Mouse (Mus musculus) CH12.LX (cell line): Measurements from ENCODE around the gene Sorcs1.

Experiments
- CTCF ChIP-seq, 2 experiments: IDR thresholded peaks in 1 of 2; conservative IDR thresholded peaks in 1 of 2; 2 replicates each; pipeline ENCODE4 v1.5.1; 2011 to 2012; ENCODE audit warnings: low read depth in 2 of 2, low read length in 2 of 2, improper control_type of control experiment in 1 of 2, inconsistent platforms in 1 of 2, mild to moderate bottlenecking in 1 of 2, moderate library complexity in 1 of 2
- EP300 ChIP-seq: IDR thresholded peaks from 2 replicates; pipeline ENCODE4 v1.6.1; 2011; ENCODE audit warnings: low read length, improper control_type of control experiment
- NRF1 ChIP-seq: IDR thresholded peaks from 2 replicates; pipeline ENCODE4 v1.6.1; 2014; ENCODE audit warnings: low read depth, mild to moderate bottlenecking, inconsistent platforms, low read length, improper control_type of control experiment, moderate library complexity
- RCOR1 ChIP-seq: conservative IDR thresholded peaks from 2 replicates; pipeline ENCODE4 v1.6.1; 2012; ENCODE audit warnings: low read depth, mild to moderate bottlenecking, inconsistent platforms, low read length, improper control_type of control experiment

DNA sequence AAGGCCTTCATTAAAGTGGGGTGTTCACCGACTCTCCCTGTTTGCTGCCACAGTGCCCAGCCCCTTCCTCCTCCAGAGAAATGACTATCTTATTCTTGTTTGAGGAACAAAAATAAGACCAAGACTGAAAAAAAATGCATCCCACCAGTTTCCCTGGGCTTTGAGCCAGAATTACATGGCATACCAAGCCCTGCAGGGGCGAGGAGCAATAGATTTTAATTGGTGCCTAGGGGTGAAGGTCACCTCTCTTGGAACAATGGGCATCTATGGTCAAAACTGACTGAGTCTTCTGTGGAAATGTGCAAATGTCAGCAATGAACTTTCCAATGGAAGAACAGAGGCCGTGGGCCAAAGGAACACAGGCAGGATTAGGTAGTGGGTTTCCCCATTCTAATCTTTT, 312.0 kb downstream of the Sorcs1 start:
- TF ChIP-seq CTCF (conservative IDR thresholded peaks at IDR 0.05 in 1 of 2, IDR thresholded peaks at IDR 0.05 in 1 of 2; ENCODE audit: low read depth in 2 of 2, low read length in 2 of 2) (no peak), NRF1 (no peak), EP300 (no peak), RCOR1 (no peak)
